Mouse (Mus musculus): ENCODE measurements at regions not wholly inside any gene's neighbourhood (a gene's known extent, or its start where the extent isn't known, plus 50 kb on each side); places are given as distances from the start of the nearest gene placed in this dataset.

GRCm38 (mm10) chr10:92242714-92243440 is 479.3 kb downstream of the Nedd1 start:
- peak; percentile 32 to 34 for DNase-seq (ENCODE audit: low spot score in 2 of 2)

DNA sequence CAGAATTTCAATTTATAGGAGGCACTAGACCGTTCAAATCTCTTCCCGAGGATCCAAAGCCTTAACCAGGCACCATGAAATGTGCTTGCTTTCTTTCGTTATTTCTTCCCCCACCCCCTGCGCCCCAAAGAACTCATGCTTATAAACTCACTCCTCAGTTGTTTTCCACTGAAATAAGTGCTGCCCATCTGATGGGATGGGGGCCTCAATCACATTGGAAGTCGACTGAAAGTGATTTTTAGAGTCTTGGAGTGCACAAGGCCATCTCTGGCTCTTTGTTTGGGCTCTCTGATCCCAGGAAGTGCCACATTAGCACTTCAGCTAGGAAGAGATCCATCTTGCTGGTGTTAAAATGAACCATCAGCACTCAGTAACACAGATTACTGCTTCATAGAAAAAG is 484.3 kb downstream of the Nedd1 start:
- DNase-seq (ENCODE audit: low spot score in 2 of 2) = no peak

DNA sequence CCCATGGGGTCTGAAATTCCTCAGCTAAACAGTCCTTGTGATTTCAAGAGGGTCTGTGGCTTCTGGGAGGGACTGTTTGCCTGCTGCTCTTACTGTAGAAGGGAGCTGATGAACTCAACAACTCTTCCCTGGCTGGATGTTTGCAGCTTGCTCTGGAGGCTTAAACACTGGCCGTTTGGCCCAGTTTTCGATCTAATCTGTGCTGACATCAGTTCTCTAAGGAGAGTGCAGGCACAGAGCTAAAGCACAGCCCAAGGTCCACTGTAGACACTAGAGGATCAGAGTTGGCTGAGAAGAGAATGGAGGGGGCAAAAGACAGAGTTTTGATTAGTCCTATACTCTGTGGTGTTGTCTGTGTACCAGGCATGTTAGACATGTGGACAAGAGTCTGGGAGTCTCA is 490.1 kb downstream of the Nedd1 start:
- no peak for DNase-seq (ENCODE audit: low spot score in 2 of 2)

GRCm38 (mm10) chr10:92225818-92226217 is 496.4 kb downstream of the Nedd1 start:
- DNase-seq (ENCODE audit: low spot score in 2 of 2) = peak; percentile 10 to 35

DNA sequence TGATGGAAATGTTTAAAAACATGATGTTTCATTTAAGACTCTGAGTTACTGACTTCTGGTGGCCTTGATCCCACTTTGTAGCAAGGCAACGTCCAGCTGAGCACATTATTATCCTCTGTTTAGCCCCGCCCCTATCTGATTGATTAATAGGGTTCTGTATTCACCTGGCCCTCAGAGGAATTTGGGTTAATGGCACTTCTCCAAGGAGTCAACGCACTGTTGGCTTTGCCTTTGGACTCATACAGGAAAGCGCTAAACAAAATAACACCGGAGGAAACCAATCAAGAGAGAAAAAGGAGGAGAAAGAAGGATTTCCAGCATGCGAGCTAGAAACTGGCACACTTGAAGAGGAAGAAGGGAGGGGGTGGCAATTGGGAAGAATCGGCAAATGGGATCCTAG is 497.1 kb downstream of the Nedd1 start:
- DNase-seq (ENCODE audit: low spot score in 2 of 2) = no peak

GRCm38 (mm10) chr10:92219310-92219709 is 502.9 kb downstream of the Nedd1 start:
- no peak for DNase-seq (ENCODE audit: low spot score in 2 of 2)

DNA sequence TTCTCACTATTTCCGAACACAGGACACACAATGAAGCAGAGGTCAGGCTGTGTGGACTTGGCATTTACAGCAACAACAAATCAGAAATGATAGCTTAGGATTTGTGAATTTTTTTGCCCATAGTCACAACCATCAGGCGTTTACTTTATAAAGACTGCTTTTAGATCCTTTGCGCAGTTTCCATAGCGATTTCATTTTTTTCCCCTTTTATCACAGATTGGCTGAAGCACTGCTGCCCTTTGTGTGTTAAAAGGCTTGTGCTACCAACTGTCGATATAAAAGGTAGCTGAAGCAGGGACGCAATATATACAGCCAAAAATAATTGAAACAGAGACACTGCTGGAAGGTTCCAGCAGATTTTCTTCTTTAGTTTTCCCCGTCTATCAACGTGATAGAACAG is 551.4 kb downstream of the Nedd1 start:
- DNase-seq (ENCODE audit: low spot score in 2 of 2) = no peak

DNA sequence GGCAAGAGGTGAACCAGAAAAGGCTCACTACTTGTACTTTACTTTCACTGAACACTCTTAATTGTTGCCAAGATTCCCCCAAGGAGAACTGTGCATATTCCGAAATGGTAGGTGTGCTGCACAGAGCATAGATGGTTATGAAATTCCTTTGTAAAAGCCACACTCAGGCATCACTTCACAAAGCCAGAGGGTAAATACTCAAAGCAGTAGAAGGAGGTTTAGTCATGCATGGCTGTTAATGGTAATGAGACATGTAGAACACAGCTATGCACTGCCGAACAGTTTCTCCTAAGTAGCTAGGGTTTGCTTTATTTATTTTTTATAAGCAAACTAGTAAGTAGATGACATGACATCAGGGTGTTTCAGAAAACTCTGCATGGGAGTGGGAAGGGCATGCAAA is 556.2 kb downstream of the Nedd1 start:
- no peak for DNase-seq (ENCODE audit: low spot score in 2 of 2)

GRCm38 (mm10) chr10:92164991-92165390 is 557.2 kb downstream of the Nedd1 start:
- DNase-seq (ENCODE audit: low spot score in 2 of 2) = no peak

DNA sequence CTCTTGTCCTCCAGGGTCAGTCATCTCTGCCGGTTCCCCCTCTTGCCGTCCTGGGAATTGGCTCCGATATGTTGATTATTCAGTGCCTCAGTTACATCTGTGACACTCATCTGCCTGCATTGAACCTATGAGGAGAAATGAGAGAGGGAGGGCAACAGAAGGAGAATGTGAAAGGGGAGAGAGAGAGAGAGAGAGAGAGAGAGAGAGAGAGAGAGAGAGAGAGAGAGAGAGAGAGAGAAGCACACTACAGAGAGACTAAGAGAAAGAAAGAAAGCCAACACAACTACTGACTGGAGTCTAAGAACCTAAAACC is 557.6 kb downstream of the Nedd1 start:
- no peak for DNase-seq (ENCODE audit: low spot score in 2 of 2)

DNA sequence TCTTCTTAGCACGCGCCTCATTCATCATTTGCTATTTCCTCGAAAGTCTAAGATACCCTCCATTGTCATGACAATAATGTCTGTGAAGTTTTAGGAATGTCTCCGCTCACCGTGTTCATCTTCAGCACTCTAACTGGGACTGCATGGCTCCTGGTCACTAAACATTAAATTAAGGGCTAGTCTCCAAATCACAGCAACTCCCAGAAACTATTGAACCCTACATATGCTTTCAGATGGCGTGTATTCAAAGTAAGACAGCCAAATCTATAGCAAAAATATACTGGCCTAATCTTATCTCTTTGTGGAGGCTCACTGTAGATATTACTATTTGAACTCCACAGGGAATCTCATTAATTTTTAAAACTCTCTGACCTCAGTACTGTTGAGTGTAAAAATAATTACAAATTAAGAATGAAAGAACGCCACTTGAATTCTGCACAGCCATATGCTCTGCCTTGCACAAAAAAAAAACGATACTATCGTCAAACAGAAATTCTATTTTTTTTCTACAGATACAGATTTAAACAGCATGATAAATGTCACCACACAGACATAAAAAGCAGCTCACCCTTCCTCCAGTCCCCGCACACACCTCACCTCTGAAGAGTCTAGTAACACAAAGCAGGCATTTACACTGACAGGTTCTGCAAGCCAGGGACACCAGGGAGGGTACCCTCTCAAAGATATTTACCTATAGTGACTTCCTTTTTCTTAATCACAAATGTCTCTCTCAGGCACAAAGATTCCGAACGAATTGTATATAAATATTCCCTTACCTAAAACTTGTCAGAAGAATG is 558.2 kb downstream of the Nedd1 start:
- DNase-seq (ENCODE audit: low spot score in 2 of 2) = no peak

GRCm38 (mm10) chr10:92163071-92163504 is 559.1 kb downstream of the Nedd1 start:
- no peak for DNase-seq (ENCODE audit: low spot score in 2 of 2)

GRCm38 (mm10) chr10:92162473-92163011 is 559.7 kb downstream of the Nedd1 start:
- DNase-seq (ENCODE audit: low spot score in 2 of 2) = peak; percentile 31 to 44

DNA sequence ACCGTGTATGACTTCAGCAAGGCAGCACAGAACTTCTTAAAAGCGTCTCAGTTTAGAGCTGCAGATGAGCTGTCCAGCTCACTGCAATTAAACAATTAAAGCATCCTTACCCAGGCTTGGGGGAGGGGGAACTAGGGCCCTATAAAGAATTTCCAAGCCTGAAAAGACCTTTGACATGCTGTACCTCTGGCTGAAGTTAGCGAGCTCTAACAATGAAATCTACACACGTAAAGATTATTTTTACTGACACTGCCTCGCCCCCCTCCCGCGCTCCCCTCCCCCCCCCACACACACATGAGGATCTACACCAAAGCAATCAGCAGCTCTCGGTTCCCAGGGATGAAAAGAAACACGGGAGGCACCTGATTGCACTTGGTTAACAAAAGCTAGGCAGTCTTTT is 560.7 kb downstream of the Nedd1 start:
- DNase-seq (ENCODE audit: low spot score in 2 of 2) = no peak

GRCm38 (mm10) chr10:92146263-92146662 is 576.0 kb downstream of the Nedd1 start:
- no peak for DNase-seq (ENCODE audit: low spot score in 2 of 2)

GRCm38 (mm10) chr10:92135521-92135920 is 586.7 kb downstream of the Nedd1 start:
- DNase-seq (ENCODE audit: low spot score in 2 of 2) = no peak

DNA sequence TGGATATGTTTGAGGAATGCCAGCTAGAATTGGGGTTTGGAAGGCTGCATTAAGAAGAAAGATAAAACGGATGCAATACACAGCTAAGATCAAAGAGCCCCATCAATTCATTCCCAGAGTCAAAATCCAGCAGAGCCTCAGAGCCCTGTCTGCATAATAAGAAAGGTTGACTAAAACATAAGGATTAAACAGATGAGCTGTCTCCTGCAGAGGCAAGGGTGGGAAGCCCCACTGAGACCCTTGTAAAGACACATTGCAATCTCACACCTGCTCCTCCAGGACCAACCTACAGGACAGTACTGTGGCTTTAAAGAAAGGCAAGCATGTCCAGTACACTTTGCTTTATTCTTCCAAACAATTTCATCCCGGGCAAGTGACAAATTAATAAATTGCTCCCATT is 609.4 kb downstream of the Nedd1 start:
- no peak for DNase-seq (ENCODE audit: low spot score in 2 of 2)

DNA sequence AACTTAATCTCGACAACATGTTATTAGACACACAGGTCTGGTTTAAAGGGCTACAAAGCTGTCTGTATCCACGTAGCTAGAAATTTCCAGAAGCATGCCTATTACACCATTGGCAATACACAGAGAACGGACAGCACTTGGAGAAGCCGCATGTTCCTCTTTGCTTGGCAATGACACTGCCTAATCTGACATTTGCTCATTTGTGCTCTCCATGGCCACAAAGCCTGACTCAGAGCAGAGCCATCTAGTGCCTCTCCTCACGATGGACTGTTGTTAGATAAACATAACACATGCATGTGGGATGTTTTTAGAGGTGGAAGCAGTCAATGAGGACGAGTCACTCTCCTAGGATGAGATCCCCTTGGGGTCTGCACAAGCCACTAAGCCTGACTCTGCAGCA is 615.9 kb downstream of the Nedd1 start:
- no peak for DNase-seq (ENCODE audit: low spot score in 2 of 2)

DNA sequence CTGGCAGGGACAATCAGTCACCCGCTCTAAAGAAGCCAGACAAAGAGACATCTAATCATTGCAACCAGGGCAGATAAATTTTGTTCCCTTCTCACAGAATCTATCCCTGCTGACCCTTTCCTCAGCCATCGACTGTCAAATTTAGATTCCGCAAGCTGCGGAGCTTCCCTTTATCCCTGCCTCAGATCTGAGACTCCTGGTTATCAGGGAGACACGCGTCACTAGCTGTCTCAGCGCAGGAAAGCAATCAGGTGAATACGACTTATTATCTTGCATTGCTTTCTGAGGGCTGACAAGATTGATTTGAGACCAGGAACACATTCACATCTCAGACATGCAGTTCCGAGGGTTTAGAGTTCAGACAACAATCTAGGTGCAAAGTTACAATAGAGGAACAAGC is 618.3 kb downstream of the Nedd1 start:
- no peak for DNase-seq (ENCODE audit: low spot score in 2 of 2)

DNA sequence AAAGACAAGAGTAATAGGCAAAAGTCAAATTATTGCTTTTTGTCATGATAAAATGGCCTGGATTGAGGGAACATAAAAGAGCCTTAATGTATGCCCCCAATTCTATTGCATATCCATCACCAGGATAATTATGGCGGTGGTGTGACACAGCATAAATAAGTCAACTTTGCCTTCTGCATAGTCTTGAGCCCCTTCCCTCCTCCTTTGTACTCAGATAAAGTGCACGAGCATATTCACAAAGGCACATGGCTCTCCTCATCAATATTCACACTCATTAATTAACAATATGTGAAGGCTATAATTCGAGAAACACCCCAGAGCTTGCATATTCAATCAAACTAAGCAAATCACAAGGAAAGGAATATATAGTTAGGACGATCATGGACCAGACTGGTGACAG is 619.5 kb downstream of the Nedd1 start:
- DNase-seq (ENCODE audit: low spot score in 2 of 2) = no peak

DNA sequence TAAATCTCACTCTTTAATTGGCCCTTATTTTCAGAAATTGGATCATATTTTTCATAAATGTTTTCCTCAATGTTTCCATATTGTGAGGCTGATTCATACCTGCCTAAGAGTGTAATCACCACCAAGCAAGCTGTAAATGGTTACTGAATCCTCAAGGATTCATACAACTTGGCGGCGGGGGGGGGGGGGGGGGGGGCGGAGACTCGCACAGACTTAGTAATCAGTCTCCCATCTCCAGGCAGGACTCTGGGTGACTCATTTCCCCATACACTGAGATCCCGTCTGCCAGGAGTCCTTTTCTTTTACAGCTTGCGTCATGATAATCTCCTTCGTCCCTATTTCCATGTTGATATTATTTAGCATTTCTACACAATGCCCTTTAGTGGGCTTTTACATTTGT is 624.7 kb downstream of the Nedd1 start:
- no peak for DNase-seq (ENCODE audit: low spot score in 2 of 2)

DNA sequence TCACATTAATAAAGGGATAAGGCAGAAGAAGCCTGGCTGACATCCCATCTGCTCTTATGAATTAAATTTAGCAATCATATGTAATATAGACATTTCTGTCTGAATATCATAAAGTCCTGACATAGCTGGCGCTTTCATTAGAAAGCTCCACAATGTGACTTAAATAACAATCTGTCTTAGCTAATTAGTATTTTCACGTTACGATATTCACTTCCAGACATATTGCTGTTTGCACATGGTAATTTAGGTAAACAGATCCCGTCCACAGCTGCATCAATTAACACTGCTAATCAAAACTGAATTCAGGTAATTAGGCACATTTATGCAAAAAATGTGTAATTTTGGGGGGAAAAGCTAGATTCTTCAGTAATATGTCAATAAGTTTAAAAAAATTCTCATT is 625.1 kb downstream of the Nedd1 start:
- no peak for DNase-seq (ENCODE audit: low spot score in 2 of 2)
